Mouse (Mus musculus) neutrophil, adult 5-6 weeks (primary cell): ENCODE measurements around the gene Defb30. TPM values are rescaled to one million over a fixed set of nuclear protein-coding genes. Genes with fewer than 3 reads are reported as not detected.

Experiments
- ATAC-seq: fragments of 151-379, 151-347 bp; 2 replicates; pipeline ENCODE4 v1.8.0; 2017; ENCODE audit warnings: mild to moderate bottlenecking, moderate TSS enrichment; ENCODE audit not compliant: insufficient number of reproducible peaks, poor library complexity, low FRiP score, severe bottlenecking; ENCODE audit errors: extremely low read depth
- total RNA-seq: library from RNA; stranded (forward); fragments of 200-1000 nt; gene quantifications from 2 replicates; pipeline ENCODE4 v1.2.3, GENCODE M21; 2017

The Defb30 gene
- total RNA-seq, result not detected in 2 replicates

GRCm38 (mm10) chr14:63049910-63050370 lies at the start of gene Defb30:
TSS of gene Defb30 (minus strand) at chr14:63049960.
- no peak for ATAC-seq

- no peak for ATAC-seq
Measured at GRCm38 (mm10) chr14:63067708-63068107, 17.9 kb upstream of the Defb30 start.

- ATAC-seq, result no peak
Measured at GRCm38 (mm10) chr14:63066630-63067310, 17.0 kb upstream of the Defb30 start.

GRCm38 (mm10) chr14:63065391-63065790 lies 15.6 kb upstream of the Defb30 start:
- ATAC-seq, result no peak

- no peak for ATAC-seq
Measured at GRCm38 (mm10) chr14:63062184-63062583, 12.4 kb upstream of the Defb30 start.

GRCm38 (mm10) chr14:63060361-63060760 lies 10.6 kb upstream of the Defb30 start:
- ATAC-seq, result no peak

- ATAC-seq, result no peak
Measured at GRCm38 (mm10) chr14:63054729-63055128, 5.0 kb upstream of the Defb30 start.

GRCm38 (mm10) chr14:63050769-63051168 lies 1.0 kb upstream of the Defb30 start:
- ATAC-seq, result no peak

- no peak for ATAC-seq
Measured at GRCm38 (mm10) chr14:63046691-63047090, 3.1 kb downstream of the Defb30 start, which contains the start of gene Defb42. TSS of gene Defb42 (plus strand) at chr14:63046991.

- no peak for ATAC-seq
Measured at GRCm38 (mm10) chr14:63020524-63021156, 29.1 kb downstream of the Defb30 start.

- ATAC-seq, result no peak
Measured at GRCm38 (mm10) chr14:63014667-63015066, 35.1 kb downstream of the Defb30 start.

- ATAC-seq, result no peak
Measured at GRCm38 (mm10) chr14:63013082-63013481, 36.7 kb downstream of the Defb30 start.

- ATAC-seq, result no peak
Measured at GRCm38 (mm10) chr14:63011471-63011870, 38.3 kb downstream of the Defb30 start, which contains the start of gene Defb43. TSS of gene Defb43 (plus strand) at chr14:63011771.

- no peak for ATAC-seq
Measured at GRCm38 (mm10) chr14:63002588-63002987, 47.2 kb downstream of the Defb30 start.

GRCm38 (mm10) chr14:62998977-62999376 lies 50.8 kb downstream of the Defb30 start:
- ATAC-seq, result no peak

- no peak for ATAC-seq
Measured at GRCm38 (mm10) chr14:62997777-62998176, 52.0 kb downstream of the Defb30 start, which contains the start of gene Defb47. TSS of gene Defb47 (plus strand) at chr14:62998077.

- ATAC-seq, result no peak
Measured at GRCm38 (mm10) chr14:62991849-62992510, 57.8 kb downstream of the Defb30 start.

- ATAC-seq, result no peak
Measured at GRCm38 (mm10) chr14:62991271-62991670, 58.5 kb downstream of the Defb30 start.

GRCm38 (mm10) chr14:62984410-62984809 lies 65.3 kb downstream of the Defb30 start, which contains the start of gene Defb48:
TSS of gene Defb48 (minus strand) at chr14:62984510.
- ATAC-seq, result no peak
